Mouse (Mus musculus) ES-E14 (cell line): ENCODE data around the gene 4930452B06Rik.
A peak's percentile ranks its signal among the peaks of the same experiment; 100 is the strongest.

ENCODE experiments used
- MAFK ChIP-seq: IDR thresholded peaks from 2 replicates; pipeline ENCODE4 v1.6.1; 2014; ENCODE audit warnings: mild to moderate bottlenecking, low read depth, low read length, inconsistent platforms; ENCODE audit not compliant: insufficient read depth
- ZC3H11A ChIP-seq: IDR thresholded peaks from 2 replicates; pipeline ENCODE4 v1.6.1; 2012; ENCODE audit warnings: low read depth, mild to moderate bottlenecking, inconsistent platforms, low read length, borderline replicate concordance
- ZNF384 ChIP-seq: IDR thresholded peaks from 2 replicates; pipeline ENCODE4 v1.6.1; 2012; ENCODE audit warnings: low read depth, low read length, inconsistent platforms

DNA sequence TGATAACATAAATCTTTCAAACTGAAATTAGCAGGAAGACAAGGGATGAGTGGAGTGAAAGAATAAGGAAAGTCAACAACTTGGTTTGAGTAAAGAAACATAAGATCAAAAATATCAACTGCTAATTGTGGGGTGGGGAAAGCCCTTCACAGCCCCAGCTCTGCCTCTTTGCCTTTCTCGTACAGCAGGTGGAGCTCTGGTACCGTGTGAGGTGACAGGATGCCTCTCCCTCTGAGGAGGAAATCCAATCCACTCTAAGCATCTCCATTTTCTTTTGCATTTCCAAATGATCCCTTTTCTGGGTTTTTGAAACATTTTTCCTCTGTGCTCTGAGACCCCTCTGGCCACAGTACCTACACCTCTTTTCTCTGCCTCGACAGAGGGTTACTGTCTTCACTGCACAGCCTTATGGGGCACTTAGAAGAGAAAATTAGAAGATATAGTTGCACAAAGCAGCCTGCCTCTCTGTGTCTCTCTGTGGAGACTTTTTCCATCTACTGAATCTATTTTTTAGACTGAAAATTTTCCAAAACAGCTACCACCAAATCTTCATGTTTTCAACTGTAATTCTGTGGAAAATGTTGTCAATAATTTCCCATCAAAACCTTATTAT, 57.4 kb downstream of the 4930452B06Rik start:
- TF ChIP-seq MAFK (no peak), ZNF384 (no peak), ZC3H11A (peak; percentile 98)
